Mouse (Mus musculus) liver, embryonic 14.5 days (tissue): ENCODE measurements around the gene Pofut1. TPM values are rescaled to one million over a fixed set of nuclear protein-coding genes. Genes with fewer than 3 reads are reported as not detected.
A peak's percentile ranks its signal among the peaks of the same experiment; 100 is the strongest.
"Not testable (repeated sequence)": the region's sequence is repeated elsewhere in the genome, so short reads cannot be mapped to it uniquely, and the experiment has no call there.

ENCODE experiments used
- ATAC-seq: fragments of 200-750 bp; cut with Nextera tagmentation; 2 replicates; pipeline ENCODE4 v1.8.0; 2017; ENCODE audit warnings: moderate number of reproducible peaks, mild to moderate bottlenecking, moderate library complexity; ENCODE audit not compliant: insufficient read depth
- DNase-seq, 3 experiments: peaks; one replicate each; pipeline ENCODE4 v3.0.0-alpha.2; 2012 to 2013; ENCODE audit warnings: low read depth in 3 of 3, low spot score in 3 of 3
- H3K27ac ChIP-seq: fragments of 300-500 bp; sonication (generic); 2 replicates; pipeline ENCODE4 v1.5.1; 2014; ENCODE audit warnings: moderate library complexity, mild to moderate bottlenecking, control low read depth, inconsistent platforms
- H3K27me3 ChIP-seq: fragments of 300-500 bp; sonication (generic); 2 replicates; pipeline ENCODE4 v1.6.1; 2014; ENCODE audit warnings: mild to moderate bottlenecking, low read length, moderate library complexity; ENCODE audit not compliant: control insufficient read depth, insufficient read depth
- H3K36me3 ChIP-seq: fragments of 300-500 bp; sonication (generic); replicated peaks from 2 replicates; pipeline ENCODE4 v1.6.1; 2014; ENCODE audit warnings: low read depth; ENCODE audit not compliant: control insufficient read depth, insufficient read depth
- H3K4me1 ChIP-seq, 2 experiments: fragments of 200-500 bp in 1 of 2; fragments of 300-500 bp in 1 of 2; sonication (generic) in 1 of 2; replicated peaks; 2 replicates each; pipeline ENCODE4 v1.6.1; 2012 to 2014; ENCODE audit warnings: antibody characterized with exemption in 1 of 2, inconsistent platforms in 1 of 2, low read length in 1 of 2; ENCODE audit not compliant: control insufficient read depth in 2 of 2, insufficient read depth in 2 of 2
- H3K4me2 ChIP-seq: fragments of 300-500 bp; sonication (generic); 2 replicates; pipeline ENCODE4 v1.6.1; 2014; ENCODE audit warnings: low read depth, mild to moderate bottlenecking, control low read depth, moderate library complexity
- H3K4me3 ChIP-seq, 2 experiments: fragments of 200-500 bp in 1 of 2; fragments of 300-500 bp in 1 of 2; sonication (generic) in 1 of 2; 2 replicates each; pipeline ENCODE4 v1.5.1; 2012 to 2014; ENCODE audit warnings: low read depth in 2 of 2, low read length in 2 of 2, mild to moderate bottlenecking in 2 of 2, control low read depth in 1 of 2, inconsistent platforms in 1 of 2, moderate library complexity in 1 of 2; ENCODE audit not compliant: insufficient read depth in 1 of 2
- H3K9ac ChIP-seq: fragments of 300-500 bp; sonication (generic); replicated peaks from 2 replicates; pipeline ENCODE4 v1.6.1; 2014; ENCODE audit warnings: mild to moderate bottlenecking, control low read depth, moderate library complexity
- H3K9me3 ChIP-seq: fragments of 300-500 bp; sonication (generic); 2 replicates; pipeline ENCODE4 v1.6.1; 2016; ENCODE audit warnings: low read length, mixed read lengths; ENCODE audit not compliant: control insufficient read depth
- CTCF ChIP-seq: IDR thresholded peaks from 2 replicates; pipeline ENCODE4 v1.5.1; 2016; ENCODE audit warnings: antibody characterized with exemption, low read depth, control low read depth
- EP300 ChIP-seq: IDR thresholded peaks from 2 replicates; pipeline ENCODE4 v1.6.1; 2016; ENCODE audit warnings: antibody characterized with exemption, low read depth
- WGBS: fragments of 180-500 bp; shearing (Covaris S2); extraction: QIAGEN DNeasy Blood & Tissue Kit; methylation state at CpG from one replicate; pipeline ENCODE4 v1.1.7; 2014; ENCODE audit not compliant: insufficient replicate concordance; 5-methylcytosine and 5-hydroxymethylcytosine counted together
- polyA plus RNA-seq, 2 experiments: library from polyadenylated mRNA; depleted of rRNA in 1 of 2; stranded (reverse) in 1 of 2; unstranded in 1 of 2; fragments of >200 nt; fragmentation: Nextera tagmentation in 1 of 2; extraction: Ambion mirVana in 1 of 2; gene quantifications; 2 replicates each; pipeline versions ENCODE4 v1.2.1 to v1.2.3; 2012 to 2014

Gene Pofut1
- polyA plus RNA-seq, 2 experiments, result 3.2 to 6.8 TPM

DNA sequence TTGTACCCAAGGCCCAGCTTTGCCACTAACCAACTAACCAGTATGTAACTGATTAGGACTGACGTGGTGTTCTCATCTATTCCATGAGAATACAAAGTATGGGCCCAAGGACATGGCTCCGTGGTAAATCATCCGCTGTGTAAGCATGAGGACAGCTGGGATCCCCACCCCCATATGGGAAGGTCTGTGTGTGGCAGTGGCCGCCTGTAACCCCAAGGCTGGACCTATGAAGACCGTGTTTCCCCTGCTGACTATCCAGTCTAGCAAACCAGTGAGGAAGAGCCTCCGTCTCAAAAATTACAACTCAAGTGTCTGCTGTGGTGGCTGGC, 33.5 kb downstream of the Pofut1 start:
- ATAC-seq (peak; percentile 4; the same call in 1 of the 2 replicates), DNase-seq (no peak)
- Histone ChIP-seq H3K27me3 (no peaks in the 10 kb centered on the region), H3K27ac (no peak overlapping the region), H3K9ac (no peak overlapping the region), H3K4me2 (no peak overlapping the region), H3K4me3 (no peak overlapping the region), H3K9me3 (no peaks in the 10 kb centered on the region), H3K4me1 (peaks cover 3 to 15% of the 10 kb centered on the region in 2 experiments), H3K36me3 (no peaks in the 10 kb centered on the region)
- TF ChIP-seq CTCF (no peak), EP300 (no peak)
- 63% methylated on average over 6 of the region's 6 CpGs for WGBS

- H3K9ac ChIP-seq, H3K9me3 ChIP-seq, H3K4me2 ChIP-seq, ATAC-seq, H3K4me3 ChIP-seq, H3K36me3 ChIP-seq, H3K27ac ChIP-seq, H3K27me3 ChIP-seq, DNase-seq: not testable (repeated sequence)
- 31% methylated on average over 3 of the region's 3 CpGs for WGBS
- peaks cover 3 to 14% of the 10 kb centered on the region in 2 experiments for H3K4me1 ChIP-seq
Measured at GRCm38 (mm10) chr2:153275577-153275976, 34.2 kb downstream of the Pofut1 start.

DNA sequence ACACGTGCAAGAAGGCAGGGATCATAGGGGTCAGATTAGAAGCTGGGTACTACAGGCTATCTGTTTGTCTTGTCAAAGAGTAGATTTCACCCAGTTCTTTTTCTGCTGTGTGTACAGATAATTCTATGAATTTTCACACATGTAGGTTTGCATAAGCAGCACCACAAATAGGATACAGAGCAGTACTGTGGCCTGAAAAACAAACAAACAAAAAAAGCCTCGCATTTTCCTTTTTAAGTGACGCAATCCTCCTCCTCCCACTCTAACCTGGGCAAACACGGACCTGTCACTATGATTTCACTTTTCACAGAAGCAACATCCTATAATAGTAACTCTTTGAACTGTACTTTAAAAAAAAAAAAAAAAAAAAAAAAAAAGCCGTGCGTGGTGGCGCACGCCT, 35.1 kb downstream of the Pofut1 start:
- Histone ChIP-seq H3K4me3 (no peak overlapping the region), H3K36me3 (no peaks in the 10 kb centered on the region), H3K9ac (no peak overlapping the region), H3K4me1 (peaks cover 3 to 10% of the 10 kb centered on the region in 2 experiments), H3K27ac (no peak overlapping the region), H3K9me3 (no peaks in the 10 kb centered on the region), H3K4me2 (no peak overlapping the region), H3K27me3 (no peaks in the 10 kb centered on the region)
- TF ChIP-seq EP300 (no peak), CTCF (no peak)
- 72% methylated on average over 8 of the region's 8 CpGs for WGBS
- ATAC-seq (no peak), DNase-seq (no peak)

DNA sequence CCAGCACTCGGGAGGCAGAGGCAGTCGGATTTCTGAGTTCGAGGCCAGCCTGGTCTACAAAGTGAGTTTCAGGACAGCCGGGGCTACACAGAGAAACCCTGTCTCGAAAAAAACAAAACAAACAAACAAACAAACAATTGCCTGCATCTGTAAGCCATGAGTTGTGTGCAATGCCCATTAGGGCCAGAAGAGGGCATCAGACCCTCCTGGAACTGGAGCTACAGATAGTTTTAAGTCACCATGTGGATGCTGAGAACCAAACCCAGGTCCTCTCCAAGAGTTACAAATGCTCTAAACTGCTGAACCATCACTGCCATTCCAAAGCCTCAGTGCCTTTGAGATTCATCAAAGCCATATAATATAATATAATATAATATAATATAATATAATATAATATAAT, 35.5 kb downstream of the Pofut1 start:
- not testable (repeated sequence) for H3K4me3 ChIP-seq, H3K9me3 ChIP-seq

DNA sequence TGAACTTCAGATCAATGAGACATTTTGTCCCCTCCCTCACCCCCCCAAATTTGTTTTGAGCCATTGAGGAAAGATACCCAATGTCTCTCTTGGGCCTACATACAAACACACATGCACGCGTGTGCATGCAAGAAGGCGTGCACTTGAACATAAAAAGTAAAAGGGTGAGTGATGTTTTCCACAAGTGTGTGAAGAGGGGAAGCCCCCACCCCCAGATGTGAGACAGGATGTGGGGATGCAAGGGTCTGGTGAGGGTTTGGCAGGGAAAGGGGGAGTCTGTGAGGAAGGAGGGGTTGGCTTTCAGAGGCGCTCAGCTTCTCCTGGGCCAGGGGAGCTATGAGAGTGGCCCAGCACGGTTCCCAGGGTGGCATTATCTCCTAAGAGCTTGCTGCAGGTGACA, 37.0 kb downstream of the Pofut1 start:
- no peaks in the 10 kb centered on the region for H3K9me3 ChIP-seq
- no peak for ATAC-seq
- WGBS, result 74% methylated on average over 5 of the region's 5 CpGs

More for the DNA sequence above, 35.5 kb downstream of the Pofut1 start:
- DNase-seq, H3K27ac ChIP-seq, H3K9ac ChIP-seq, H3K36me3 ChIP-seq, ATAC-seq, H3K27me3 ChIP-seq, H3K4me2 ChIP-seq: not testable (repeated sequence)
- WGBS, result 83% methylated on average over 5 of the region's 5 CpGs
- peak; percentile 38; the same call in 1 of the 2 replicates for TF ChIP-seq CTCF
- peaks cover 3 to 10% of the 10 kb centered on the region in 2 experiments for H3K4me1 ChIP-seq

GRCm38 (mm10) chr2:153283919-153284318, 42.6 kb downstream of the Pofut1 start:
- H3K4me3 ChIP-seq, result no peak overlapping the region
- no peaks in the 10 kb centered on the region for H3K27me3 ChIP-seq
- DNase-seq (no peak), ATAC-seq (no peak)
- peaks cover 0 to 4% of the 10 kb centered on the region in 2 experiments; a peak in 1 of 4 replicates for H3K4me1 ChIP-seq
- H3K9me3 ChIP-seq, result no peaks in the 10 kb centered on the region
- H3K4me2 ChIP-seq, result no peak overlapping the region
- no peak for TF ChIP-seq CTCF
- no peak for TF ChIP-seq EP300
- H3K9ac ChIP-seq, result no peak overlapping the region
- no peaks in the 10 kb centered on the region for H3K36me3 ChIP-seq
- H3K27ac ChIP-seq, result no peak overlapping the region
- 80% methylated on average over 6 of the region's 6 CpGs for WGBS

More for the DNA sequence above, 37.0 kb downstream of the Pofut1 start:
- DNase-seq, result no peak
- Histone ChIP-seq H3K27ac (no peak overlapping the region), H3K9ac (no peak overlapping the region), H3K36me3 (no peaks in the 10 kb centered on the region), H3K27me3 (no peaks in the 10 kb centered on the region), H3K4me1 (peaks cover 3 to 10% of the 10 kb centered on the region in 2 experiments), H3K4me3 (no peak overlapping the region), H3K4me2 (no peak overlapping the region)
- TF ChIP-seq CTCF (no peak), EP300 (no peak)
